Mouse (Mus musculus): ENCODE measurements around the gene Pnpo.

The Pnpo gene

DNA sequence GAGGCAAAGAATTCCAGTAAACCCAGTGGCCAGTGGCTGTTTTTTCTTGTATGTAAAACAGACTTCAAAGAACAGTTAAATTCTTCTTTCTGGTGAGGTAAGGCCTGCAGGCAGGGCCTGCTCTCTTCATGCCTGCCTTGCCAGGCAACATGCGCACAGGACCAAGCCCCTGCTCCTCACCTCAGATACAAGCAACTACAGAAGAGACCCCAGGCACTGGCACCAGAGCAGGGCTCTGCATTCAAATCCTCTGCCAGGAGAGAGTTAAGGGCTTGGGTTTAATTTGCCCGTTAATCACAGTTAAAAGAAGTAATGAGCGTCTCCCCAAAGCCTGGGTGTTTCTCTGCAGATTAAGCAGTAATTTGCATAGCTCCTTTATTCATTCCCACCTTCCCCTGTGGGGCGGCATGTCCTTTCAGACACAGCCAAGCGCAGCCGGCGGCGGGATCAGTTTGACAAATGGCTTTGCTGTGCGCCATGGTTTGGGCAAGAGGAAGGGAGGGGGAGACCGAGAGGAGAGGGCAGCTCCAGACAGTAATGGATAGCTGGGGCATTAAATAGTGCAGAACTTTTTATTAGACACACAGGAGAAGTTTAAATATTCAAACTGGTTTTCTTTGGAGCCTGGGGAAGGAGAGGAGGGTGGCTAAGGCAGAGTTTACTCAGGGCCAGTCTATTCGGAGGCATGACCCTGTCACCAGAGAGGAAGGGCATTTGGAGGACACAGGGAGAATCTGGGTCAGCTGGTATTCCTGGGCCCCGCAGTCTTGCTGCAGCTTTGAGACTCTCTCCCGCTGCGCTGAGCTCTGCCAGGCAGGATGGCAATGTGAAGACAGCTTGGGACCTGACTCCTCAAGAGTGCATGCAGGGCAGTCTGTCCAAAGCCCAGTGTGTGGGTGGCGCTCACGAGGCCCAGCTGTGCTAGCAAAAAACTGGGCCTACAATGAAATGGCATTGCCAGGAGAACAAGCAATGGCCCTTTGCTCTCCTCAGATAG lies 40.8 kb downstream of the Pnpo start:
- no peak for DNase-seq

DNA sequence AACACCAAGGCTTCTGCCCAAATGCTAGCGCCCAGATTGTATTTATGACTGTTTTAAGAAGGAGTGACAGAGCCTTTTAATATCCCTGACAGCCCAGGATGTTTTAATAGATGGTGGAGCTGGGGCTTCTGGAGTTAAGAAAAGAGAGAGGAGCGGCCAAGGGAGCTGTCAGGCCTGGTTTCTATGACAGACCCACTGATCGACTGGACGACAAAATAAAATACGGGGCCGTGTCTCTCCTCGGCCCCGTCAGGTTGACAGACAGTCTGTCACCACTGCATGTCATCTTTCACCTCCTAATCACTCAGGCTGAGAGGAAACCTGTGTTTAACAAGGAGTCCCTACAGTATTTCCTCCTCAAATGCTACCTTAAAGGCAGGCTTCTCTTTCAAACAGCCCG lies 42.5 kb downstream of the Pnpo start:
- DNase-seq, result no peak

DNA sequence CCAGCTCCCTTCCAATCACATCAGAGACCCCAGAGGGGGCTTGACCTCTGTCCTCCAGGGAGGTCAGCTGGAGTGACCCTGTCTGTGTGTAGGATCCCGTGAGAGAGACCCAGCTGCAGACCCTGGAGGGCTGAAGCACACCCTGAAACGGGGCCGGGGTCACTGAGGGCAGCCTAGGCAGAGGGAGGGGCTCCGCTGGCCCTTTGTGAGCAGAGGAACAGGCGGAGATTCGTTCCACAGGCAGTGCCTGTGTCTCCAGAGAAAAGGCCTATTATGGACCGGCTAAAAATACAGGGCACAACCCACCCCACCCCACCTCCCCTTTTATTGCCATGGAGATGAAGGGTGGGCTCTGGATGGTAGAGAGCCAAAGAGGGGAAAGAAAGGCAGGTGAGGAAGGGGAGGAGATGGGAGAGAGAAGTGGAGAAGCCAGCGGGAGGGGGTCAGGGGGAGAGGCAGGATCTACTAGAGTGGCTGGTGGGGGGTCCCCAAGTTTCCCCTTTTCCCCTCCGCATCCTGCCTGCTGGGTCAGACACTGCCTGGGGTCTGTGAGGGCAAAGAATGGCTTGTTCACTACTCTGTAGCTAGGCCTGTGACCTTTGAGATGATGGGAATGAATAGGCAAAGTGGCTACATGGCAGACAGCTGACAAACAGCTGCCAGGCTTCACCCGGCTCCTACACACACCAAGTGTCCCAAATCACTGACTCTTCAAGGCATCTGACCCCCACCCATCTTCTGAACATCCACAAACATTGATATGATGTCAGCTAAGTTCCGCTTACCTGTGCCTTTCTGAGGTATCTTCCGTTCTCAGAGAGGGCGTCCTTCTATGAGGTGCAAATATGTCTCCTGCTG lies 44.1 kb downstream of the Pnpo start:
- no peak for DNase-seq

DNA sequence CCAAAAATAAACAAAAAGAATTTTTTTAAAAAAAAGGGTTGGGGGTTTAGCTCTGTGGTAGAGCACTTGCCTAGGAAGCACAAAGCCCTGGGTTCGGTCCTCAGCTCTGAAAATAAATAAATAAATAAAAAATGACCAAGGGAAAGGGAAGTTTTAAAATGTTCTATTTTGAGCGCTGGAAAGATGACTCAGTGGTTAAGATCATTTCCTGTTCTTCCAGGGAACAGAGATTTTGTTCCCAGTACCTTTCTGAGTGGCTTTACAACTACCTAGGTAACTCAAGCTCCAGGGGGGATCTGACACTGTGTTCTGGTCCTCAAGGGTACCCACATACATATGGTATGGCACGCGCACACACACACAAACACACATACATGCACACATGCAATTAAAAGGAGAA lies 47.9 kb downstream of the Pnpo start:
- no peak for DNase-seq

DNA sequence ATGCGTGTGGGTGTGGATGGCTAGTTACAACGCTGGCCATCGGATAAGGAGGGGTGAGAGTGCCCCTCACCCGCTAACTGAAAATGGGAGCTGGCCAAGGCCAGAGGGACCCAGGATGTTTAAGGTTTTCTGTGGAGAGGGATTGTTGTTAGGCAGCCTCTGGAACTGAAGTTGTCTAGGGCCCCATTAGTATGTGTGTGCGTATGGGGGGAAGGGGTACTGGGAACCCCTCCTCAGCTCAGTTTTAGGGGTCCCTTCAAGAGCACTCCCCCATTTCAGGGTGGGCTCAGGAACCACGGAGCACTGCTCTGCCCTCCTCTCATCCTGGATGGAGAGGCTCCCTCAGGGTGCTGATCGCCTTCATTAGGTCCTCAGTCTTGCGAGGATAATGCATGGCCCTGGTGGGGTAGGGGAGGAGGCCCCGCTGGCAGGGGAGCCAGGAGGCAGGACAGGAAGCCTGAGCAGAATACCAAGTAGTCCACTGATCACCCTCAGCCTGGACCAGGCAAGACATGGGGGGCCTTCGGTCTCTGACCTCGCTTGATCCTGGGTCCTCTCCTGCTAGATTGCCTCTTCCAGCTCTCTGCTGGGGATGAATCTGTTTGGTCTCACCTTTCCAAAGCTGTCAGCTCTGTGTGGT lies 50.5 kb downstream of the Pnpo start:
- DNase-seq, result no peak

DNA sequence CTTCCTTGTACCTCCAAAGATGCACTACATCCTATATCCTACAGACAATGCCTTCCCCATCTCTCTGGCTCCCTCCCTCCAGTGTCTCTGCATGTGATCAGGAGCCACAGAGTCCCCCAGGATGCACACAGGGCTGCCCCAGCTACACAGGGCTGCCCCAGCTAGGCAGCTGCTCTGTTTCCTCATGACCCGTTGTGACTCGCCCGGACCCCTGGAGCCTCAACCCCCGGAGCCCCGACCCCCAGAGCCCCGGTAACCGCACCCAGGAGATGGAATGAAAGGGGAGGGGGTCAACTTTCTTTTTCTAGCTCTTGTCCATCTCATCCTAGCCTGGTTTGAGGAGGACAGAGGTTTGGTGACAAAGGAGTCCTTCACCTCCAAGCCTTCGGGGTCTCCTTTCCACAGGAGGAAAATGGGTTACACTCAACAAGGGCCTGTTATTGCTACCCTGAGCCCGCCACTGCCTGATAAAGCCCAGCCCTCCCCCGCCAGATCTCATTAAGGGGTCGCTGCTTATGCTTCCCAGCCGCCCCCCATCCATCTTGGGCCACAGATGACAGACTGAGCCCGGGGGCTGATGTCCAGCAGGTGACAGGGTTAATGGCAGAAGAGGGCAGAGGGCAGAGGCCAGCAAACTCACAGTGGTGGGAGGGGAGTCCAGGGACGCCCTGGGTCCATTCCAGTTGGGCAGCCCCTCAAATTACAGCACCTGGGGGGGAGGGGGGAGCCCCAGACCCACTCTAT lies 51.8 kb downstream of the Pnpo start:
- no peak for DNase-seq

Measured in thymus, postnatal 25 days (tissue).